Mouse (Mus musculus): ENCODE measurements around the gene Stpg3.

The Stpg3 gene

GRCm38 (mm10) chr2:25234551-25235220 lies 20.2 kb upstream of the Stpg3 start:
- DNase-seq, result no peak

GRCm38 (mm10) chr2:25234050-25234449 lies 19.6 kb upstream of the Stpg3 start, which contains the start of gene Slc34a3:
Gene Slc34a3, minus strand, starts transcription at chr2:25234364.
- DNase-seq, result no peak

- DNase-seq, result no peak
Observed at GRCm38 (mm10) chr2:25233421-25233820, 19.0 kb upstream of the Stpg3 start.

- no peak for DNase-seq
Observed at GRCm38 (mm10) chr2:25231038-25231437, 16.6 kb upstream of the Stpg3 start.

- no peak for DNase-seq
Observed at GRCm38 (mm10) chr2:25230581-25230980, 16.1 kb upstream of the Stpg3 start.

- no peak for DNase-seq
Observed at GRCm38 (mm10) chr2:25229582-25229981, 15.1 kb upstream of the Stpg3 start.

- DNase-seq, result no peak
Observed at GRCm38 (mm10) chr2:25228995-25229530, 14.6 kb upstream of the Stpg3 start.

- DNase-seq, result peak; percentile 87 to 90
Observed at GRCm38 (mm10) chr2:25228431-25228889, 14.0 kb upstream of the Stpg3 start.

- no peak for DNase-seq
Observed at GRCm38 (mm10) chr2:25227406-25227805, 13.0 kb upstream of the Stpg3 start.

GRCm38 (mm10) chr2:25226864-25227263 lies 12.4 kb upstream of the Stpg3 start:
- DNase-seq, result peak in 1 of 2 experiments; percentile 40

GRCm38 (mm10) chr2:25225811-25226379 lies 11.5 kb upstream of the Stpg3 start:
- DNase-seq, result no peak

- peak; percentile 95 to 99 for DNase-seq
Observed at GRCm38 (mm10) chr2:25224766-25225752, 10.6 kb upstream of the Stpg3 start.

GRCm38 (mm10) chr2:25224492-25224765 lies 10.0 kb upstream of the Stpg3 start, which contains the start of gene Tubb4b:
Gene Tubb4b, minus strand, starts transcription at chr2:25224702.
- no peak for DNase-seq

GRCm38 (mm10) chr2:25223681-25224491 lies 9.4 kb upstream of the Stpg3 start:
- DNase-seq, result peak in 1 of 2 experiments; percentile 76

- DNase-seq, result no peak
Observed at GRCm38 (mm10) chr2:25221331-25221772, 6.9 kb upstream of the Stpg3 start.

- no peak for DNase-seq
Observed at GRCm38 (mm10) chr2:25218445-25218844, 4.0 kb upstream of the Stpg3 start, which contains the start of gene Fam166a. Gene Fam166a, plus strand, starts transcription at chr2:25218745.

GRCm38 (mm10) chr2:25217666-25218065 lies 3.2 kb upstream of the Stpg3 start:
- no peak for DNase-seq

- no peak for DNase-seq
Observed at GRCm38 (mm10) chr2:25213266-25213865, 1.1 kb downstream of the Stpg3 start.

- peak; percentile 84 to 87 for DNase-seq
Observed at GRCm38 (mm10) chr2:25211121-25211670, 3.2 kb downstream of the Stpg3 start, which contains the start of gene Nelfb. Gene Nelfb, minus strand, starts transcription at chr2:25211489.

GRCm38 (mm10) chr2:25210686-25211085 lies 3.8 kb downstream of the Stpg3 start:
- DNase-seq, result no peak

GRCm38 (mm10) chr2:25207593-25207992 lies 6.8 kb downstream of the Stpg3 start:
- no peak for DNase-seq

All from cerebellum, adult 18-20 months (tissue).